Mouse (Mus musculus): Measurements from ENCODE around the gene Chst15.
A peak's percentile ranks its signal among the peaks of the same experiment; 100 is the strongest.

The Chst15 gene

GRCm38 (mm10) chr7:132226379-132227074, 90.5 kb downstream of the Chst15 start:
- peak; percentile 76 for DNase-seq (ENCODE audit: inconsistent ontology term)

- DNase-seq (ENCODE audit: inconsistent ontology term) = no peak
These were observed 93.4 kb downstream of the Chst15 start for GRCm38 (mm10) chr7:132223452-132224141.

GRCm38 (mm10) chr7:132214031-132214430, 103.0 kb downstream of the Chst15 start:
- peak; percentile 11 for DNase-seq (ENCODE audit: inconsistent ontology term)

GRCm38 (mm10) chr7:132213460-132213859, 103.6 kb downstream of the Chst15 start:
- DNase-seq (ENCODE audit: inconsistent ontology term) = peak; percentile 81

- peak; percentile 73 for DNase-seq (ENCODE audit: inconsistent ontology term)
These were observed 104.9 kb downstream of the Chst15 start for GRCm38 (mm10) chr7:132211920-132212701.

- no peak for DNase-seq (ENCODE audit: inconsistent ontology term)
These were observed 106.4 kb downstream of the Chst15 start for GRCm38 (mm10) chr7:132210616-132211015.

GRCm38 (mm10) chr7:132208946-132209651, 107.9 kb downstream of the Chst15 start:
- DNase-seq (ENCODE audit: inconsistent ontology term) = no peak

GRCm38 (mm10) chr7:132204073-132204612, 112.9 kb downstream of the Chst15 start:
- DNase-seq (ENCODE audit: inconsistent ontology term) = no peak

GRCm38 (mm10) chr7:132199686-132200085, 117.3 kb downstream of the Chst15 start:
- no peak for DNase-seq (ENCODE audit: inconsistent ontology term)

- no peak for DNase-seq (ENCODE audit: inconsistent ontology term)
These were observed 118.2 kb downstream of the Chst15 start for GRCm38 (mm10) chr7:132198806-132199205.

GRCm38 (mm10) chr7:132197817-132198475, 119.1 kb downstream of the Chst15 start:
- DNase-seq (ENCODE audit: inconsistent ontology term) = no peak

GRCm38 (mm10) chr7:132196581-132196980, 120.4 kb downstream of the Chst15 start:
- no peak for DNase-seq (ENCODE audit: inconsistent ontology term)

GRCm38 (mm10) chr7:132193606-132194005, 123.4 kb downstream of the Chst15 start:
- no peak for DNase-seq (ENCODE audit: inconsistent ontology term)

- no peak for DNase-seq (ENCODE audit: inconsistent ontology term)
These were observed 129.6 kb downstream of the Chst15 start for GRCm38 (mm10) chr7:132187456-132187855.
